Mouse (Mus musculus): ENCODE results near the gene Syn3.

The Syn3 gene

GRCm38 (mm10) chr10:86416806-86417205, 81.9 kb downstream of the Syn3 start:
- DNase-seq: no peak

GRCm38 (mm10) chr10:86410868-86411267, 87.8 kb downstream of the Syn3 start:
- DNase-seq: no peak

- no peak for DNase-seq
These were observed 91.7 kb downstream of the Syn3 start for GRCm38 (mm10) chr10:86406952-86407351.

GRCm38 (mm10) chr10:86398347-86398720, 100.4 kb downstream of the Syn3 start:
- DNase-seq: no peak

GRCm38 (mm10) chr10:86397577-86398346, 100.9 kb downstream of the Syn3 start:
- DNase-seq: no peak

- no peak for DNase-seq
These were observed 106.3 kb downstream of the Syn3 start for GRCm38 (mm10) chr10:86392399-86392798.

GRCm38 (mm10) chr10:86389913-86390312, 108.8 kb downstream of the Syn3 start:
- DNase-seq: no peak

- no peak for DNase-seq
These were observed 109.3 kb downstream of the Syn3 start for GRCm38 (mm10) chr10:86389357-86389756.

GRCm38 (mm10) chr10:86388803-86389202, 109.9 kb downstream of the Syn3 start:
- no peak for DNase-seq

GRCm38 (mm10) chr10:86387821-86388440, 110.8 kb downstream of the Syn3 start:
- DNase-seq: peak; percentile 71

- no peak for DNase-seq
These were observed 112.5 kb downstream of the Syn3 start for GRCm38 (mm10) chr10:86386232-86386631.

GRCm38 (mm10) chr10:86385656-86386055, 113.0 kb downstream of the Syn3 start:
- no peak for DNase-seq

- DNase-seq: no peak
These were observed 114.0 kb downstream of the Syn3 start for GRCm38 (mm10) chr10:86384655-86385054.

- no peak for DNase-seq
These were observed 116.8 kb downstream of the Syn3 start for GRCm38 (mm10) chr10:86381922-86382260.

- no peak for DNase-seq
These were observed 117.4 kb downstream of the Syn3 start for GRCm38 (mm10) chr10:86381150-86381921.

- no peak for DNase-seq
These were observed 118.1 kb downstream of the Syn3 start for GRCm38 (mm10) chr10:86380626-86381025.

- DNase-seq: peak in 1 of 2 experiments; percentile 3
These were observed 119.9 kb downstream of the Syn3 start for GRCm38 (mm10) chr10:86378803-86379202.

- DNase-seq: no peak
These were observed 122.1 kb downstream of the Syn3 start for GRCm38 (mm10) chr10:86376392-86377185.

GRCm38 (mm10) chr10:86375903-86376302, 122.8 kb downstream of the Syn3 start:
- DNase-seq: peak in 1 of 2 experiments; percentile 58

GRCm38 (mm10) chr10:86374061-86374460, 124.6 kb downstream of the Syn3 start:
- no peak for DNase-seq

GRCm38 (mm10) chr10:86371561-86371960, 127.1 kb downstream of the Syn3 start:
- DNase-seq: no peak

GRCm38 (mm10) chr10:86369346-86369745, 129.3 kb downstream of the Syn3 start:
- DNase-seq: no peak

GRCm38 (mm10) chr10:86368811-86369210, 129.9 kb downstream of the Syn3 start:
- no peak for DNase-seq

All from cerebellum, postnatal 14 days (tissue).